Mouse (Mus musculus): Measurements from ENCODE around the gene Sav1. TPM values are rescaled to one million over a fixed set of nuclear protein-coding genes. Genes with fewer than 3 reads are reported as not detected.

The Sav1 gene
- total RNA-seq, 1 experiment: 17.8 TPM

DNA sequence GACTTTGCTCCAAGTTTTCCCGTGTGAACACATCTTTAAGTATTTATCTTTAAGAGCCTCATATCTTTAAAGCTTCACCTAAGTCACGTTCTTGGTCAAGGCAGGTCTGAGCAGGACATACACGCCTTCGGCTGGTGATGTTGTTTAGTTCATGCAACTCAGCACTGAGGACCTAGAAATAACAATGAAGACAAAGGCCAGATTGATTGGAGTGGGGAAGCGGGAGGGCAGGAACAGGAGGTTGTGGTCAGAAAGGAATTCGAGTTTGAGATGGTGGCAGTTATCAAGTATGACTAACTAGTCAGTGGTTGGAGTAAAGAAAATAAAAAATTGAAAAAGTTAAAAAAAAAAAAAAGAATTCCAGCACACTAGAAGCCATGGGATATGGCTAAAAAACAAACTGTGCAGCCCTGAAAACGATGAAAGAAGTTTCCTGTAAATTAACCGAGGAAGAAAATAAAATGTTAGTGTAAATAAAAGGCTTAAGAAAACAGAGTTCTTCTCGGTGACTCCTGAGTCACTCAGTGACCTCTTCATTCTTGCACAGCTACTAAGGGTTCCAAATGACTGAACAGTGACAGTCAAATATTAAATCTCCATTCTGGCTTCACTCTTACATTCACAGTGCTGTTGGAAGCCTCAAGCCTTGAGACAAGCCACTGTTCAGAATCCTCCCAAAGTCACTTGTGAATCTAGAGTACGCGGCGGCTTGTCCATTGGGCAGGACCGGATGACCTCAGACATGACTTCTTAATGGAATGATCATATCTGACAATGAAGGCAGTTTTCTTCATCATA lies 11.6 kb upstream of the Sav1 start:
- TF ChIP-seq CHD2 (IDR thresholded peaks at IDR 0.05; ENCODE audit: low read depth, low read length) (no peak), HCFC1 (IDR thresholded peaks at IDR 0.05; ENCODE audit: borderline replicate concordance, insufficient read depth, low read length) (no peak), ZNF384 (IDR thresholded peaks at IDR 0.05; ENCODE audit: low read depth, low read length) (no peak), ZC3H11A (IDR thresholded peaks at IDR 0.05; ENCODE audit: borderline replicate concordance, low read depth, low read length) (no peak), MAFK (IDR thresholded peaks at IDR 0.05; ENCODE audit: insufficient read depth, low read depth, low read length) (no peak)
- H3K9ac ChIP-seq (ENCODE audit: insufficient read depth, low read depth, low read length, poor library complexity, severe bottlenecking): no peak overlapping the region
- no peak overlapping the region for H3K4me3 ChIP-seq (ENCODE audit: insufficient read depth in 1 of 2, low read depth in 1 of 2, low read length in 2 of 2, poor library complexity in 1 of 2, severe bottlenecking in 1 of 2)
- no peaks in the 10 kb centered on the region for H3K36me3 ChIP-seq (ENCODE audit: control insufficient read depth, insufficient read depth, low read length, poor library complexity, severe bottlenecking)
- H3K9me3 ChIP-seq (ENCODE audit: control insufficient read depth, insufficient read depth, low read depth, low read length): no peaks in the 10 kb centered on the region
- in situ Hi-C loops (cut with MboI; ENCODE audit: low sequenced_read_pairs in 2 of 2, unreplicated experiment in 2 of 2): no loop called here
- no peak for DNase-seq (ENCODE audit: low read depth, low spot score)
- no peaks in the 10 kb centered on the region for H3K4me1 ChIP-seq (ENCODE audit: control insufficient read depth in 2 of 2, insufficient read depth in 2 of 2, low read length in 2 of 2, poor library complexity in 1 of 2)
- no peak overlapping the region for H3K27ac ChIP-seq (ENCODE audit: insufficient read depth, low read depth, low read length, poor library complexity, severe bottlenecking)

- no peak overlapping the region for H3K27ac ChIP-seq (ENCODE audit: insufficient read depth, low read depth, low read length, poor library complexity, severe bottlenecking)
- H3K9ac ChIP-seq (ENCODE audit: insufficient read depth, low read depth, low read length, poor library complexity, severe bottlenecking): no peak overlapping the region
- DNase-seq (ENCODE audit: low read depth, low spot score): no peak
- H3K9me3 ChIP-seq (ENCODE audit: control insufficient read depth, insufficient read depth, low read depth, low read length): no peaks in the 10 kb centered on the region
- H3K36me3 ChIP-seq (ENCODE audit: control insufficient read depth, insufficient read depth, low read length, poor library complexity, severe bottlenecking): no peaks in the 10 kb centered on the region
- TF ChIP-seq MAFK (IDR thresholded peaks at IDR 0.05; ENCODE audit: insufficient read depth, low read depth, low read length) (no peak), ZNF384 (IDR thresholded peaks at IDR 0.05; ENCODE audit: low read depth, low read length) (no peak), HCFC1 (IDR thresholded peaks at IDR 0.05; ENCODE audit: borderline replicate concordance, insufficient read depth, low read length) (no peak), ZC3H11A (IDR thresholded peaks at IDR 0.05; ENCODE audit: borderline replicate concordance, low read depth, low read length) (no peak), CHD2 (IDR thresholded peaks at IDR 0.05; ENCODE audit: low read depth, low read length) (no peak)
- H3K4me3 ChIP-seq (ENCODE audit: insufficient read depth in 1 of 2, low read depth in 1 of 2, low read length in 2 of 2, poor library complexity in 1 of 2, severe bottlenecking in 1 of 2): no peak overlapping the region
- no peaks in the 10 kb centered on the region for H3K4me1 ChIP-seq (ENCODE audit: control insufficient read depth in 2 of 2, insufficient read depth in 2 of 2, low read length in 2 of 2, poor library complexity in 1 of 2)
- in situ Hi-C loops (cut with MboI; ENCODE audit: low sequenced_read_pairs in 2 of 2, unreplicated experiment in 2 of 2): no loop called here
These were observed 8.6 kb upstream of the Sav1 start for GRCm38 (mm10) chr12:69995382-69995781.

DNA sequence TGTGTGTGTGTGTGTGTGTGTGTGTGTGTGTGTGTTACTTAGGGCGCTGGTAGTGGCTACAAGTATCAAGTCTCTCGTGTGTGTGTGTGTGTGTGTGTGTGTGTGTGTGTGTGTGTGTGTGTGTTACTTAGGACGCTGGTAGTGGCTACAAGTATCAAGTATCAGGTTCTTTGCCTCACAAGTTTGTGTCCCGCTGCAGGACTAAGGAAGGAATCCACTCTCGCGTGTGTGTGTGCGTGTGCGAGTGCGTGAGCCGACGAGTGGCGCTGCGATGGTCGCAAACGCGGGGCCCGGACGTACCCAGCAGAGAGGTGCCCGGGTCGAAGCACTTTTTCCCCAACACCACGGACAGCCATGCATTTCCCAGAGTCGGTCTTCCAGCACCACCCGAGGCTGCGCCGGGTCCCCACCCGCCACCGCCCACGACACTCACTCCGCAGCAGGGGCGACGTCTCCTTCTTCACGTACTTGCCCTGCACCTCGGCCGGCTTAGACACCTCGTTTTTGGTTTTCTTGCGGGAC lies 500 bp downstream of the Sav1 start:
- H3K4me3 ChIP-seq (ENCODE audit: insufficient read depth in 1 of 2, low read depth in 1 of 2, low read length in 2 of 2, poor library complexity in 1 of 2, severe bottlenecking in 1 of 2): peak overlapping the region; percentile 86 to 92
- no peaks in the 10 kb centered on the region for H3K9me3 ChIP-seq (ENCODE audit: control insufficient read depth, insufficient read depth, low read depth, low read length)
- H3K9ac ChIP-seq (ENCODE audit: insufficient read depth, low read depth, low read length, poor library complexity, severe bottlenecking): peak overlapping the region; percentile 88
- in situ Hi-C loops (cut with MboI; ENCODE audit: low sequenced_read_pairs in 2 of 2, unreplicated experiment in 2 of 2): no loop called here
- no peaks in the 10 kb centered on the region for H3K4me1 ChIP-seq (ENCODE audit: control insufficient read depth in 2 of 2, insufficient read depth in 2 of 2, low read length in 2 of 2, poor library complexity in 1 of 2)
- no peak for DNase-seq (ENCODE audit: low read depth, low spot score)
- H3K27ac ChIP-seq (ENCODE audit: insufficient read depth, low read depth, low read length, poor library complexity, severe bottlenecking): no peak overlapping the region
- TF ChIP-seq ZC3H11A (IDR thresholded peaks at IDR 0.05; ENCODE audit: borderline replicate concordance, low read depth, low read length) (no peak), CHD2 (IDR thresholded peaks at IDR 0.05; ENCODE audit: low read depth, low read length) (no peak)
- peaks cover 3% of the 10 kb centered on the region for H3K36me3 ChIP-seq (ENCODE audit: control insufficient read depth, insufficient read depth, low read length, poor library complexity, severe bottlenecking)

- Histone ChIP-seq H3K4me1 (ENCODE audit: control insufficient read depth in 2 of 2, insufficient read depth in 2 of 2, low read length in 2 of 2, poor library complexity in 1 of 2) (no peaks in the 10 kb centered on the region), H3K36me3 (ENCODE audit: control insufficient read depth, insufficient read depth, low read length, poor library complexity, severe bottlenecking) (peaks cover 3% of the 10 kb centered on the region), H3K9me3 (ENCODE audit: control insufficient read depth, insufficient read depth, low read depth, low read length) (no peaks in the 10 kb centered on the region), H3K27ac (ENCODE audit: insufficient read depth, low read depth, low read length, poor library complexity, severe bottlenecking) (no peak overlapping the region), H3K4me3 (ENCODE audit: insufficient read depth in 1 of 2, low read depth in 1 of 2, low read length in 2 of 2, poor library complexity in 1 of 2, severe bottlenecking in 1 of 2) (peak overlapping the region; percentile 86 to 92; a peak in 3 of 4 replicates), H3K9ac (ENCODE audit: insufficient read depth, low read depth, low read length, poor library complexity, severe bottlenecking) (no peak overlapping the region)
- in situ Hi-C loops (cut with MboI; ENCODE audit: low sequenced_read_pairs in 2 of 2, unreplicated experiment in 2 of 2): no loop called here
- no peak for TF ChIP-seq ZC3H11A (IDR thresholded peaks at IDR 0.05; ENCODE audit: borderline replicate concordance, low read depth, low read length)
- no peak for TF ChIP-seq CHD2 (IDR thresholded peaks at IDR 0.05; ENCODE audit: low read depth, low read length)
- TF ChIP-seq MAFK (IDR thresholded peaks at IDR 0.05; ENCODE audit: insufficient read depth, low read depth, low read length): no peak
- TF ChIP-seq HCFC1 (IDR thresholded peaks at IDR 0.05; ENCODE audit: borderline replicate concordance, insufficient read depth, low read length): no peak
- no peak for TF ChIP-seq ZNF384 (IDR thresholded peaks at IDR 0.05; ENCODE audit: low read depth, low read length)
- DNase-seq (ENCODE audit: low read depth, low spot score): no peak
These were observed 1.3 kb downstream of the Sav1 start for GRCm38 (mm10) chr12:69985546-69985945.

Measured in ES-E14 (cell line).